13 mouse cellular contexts compared by ENCODE assay signal in genomic region chr11:45830112-45830511, GRCm38 (mm10). TPM values are rescaled to one million over a fixed set of nuclear protein-coding genes. Genes with fewer than 3 reads are reported as not detected.
DNase-seq lines count a peak whose midpoint lies in the region; ATAC-seq and TF ChIP-seq lines count a peak whose summit lies in the region.
"Had no signal": no experiment of that assay in that cellular context is flagged by ENCODE, and none has a peak within 500 bp of the region (broad histone marks: within the 10 kb centered on the region; RNA-seq: fewer than 3 reads in every experiment).

No protein-coding gene starts in this region.

- H3K27ac ChIP-seq in forebrain, embryonic 14.5 days (ENCODE audit: low read depth, low read length) = no peak overlapping the region
- no peak overlapping the region for H3K27ac ChIP-seq in forebrain, embryonic 12.5 days
- 0 out of 2 replicates have a peak overlapping the region, but pooled peaks have one; percentile 32 for H3K27ac ChIP-seq in kidney, embryonic 15.5 days
- H3K27ac ChIP-seq in limb, embryonic 15.5 days = peak overlapping the region; percentile 66
- no peak overlapping the region for H3K27ac ChIP-seq in thymus, adult 2 months (ENCODE audit: control insufficient read depth, insufficient read depth, low read length)
- H3K27ac ChIP-seq: liver, embryonic 14.5 days had no signal

- H3K27me3 ChIP-seq in forebrain, embryonic 14.5 days (replicated peaks; ENCODE audit: control insufficient read depth, insufficient read depth, low read length) = no peaks in the 10 kb centered on the region
- no peaks in the 10 kb centered on the region for H3K27me3 ChIP-seq in forebrain, embryonic 12.5 days
- no peaks in the 10 kb centered on the region for H3K27me3 ChIP-seq in kidney, embryonic 15.5 days
- no peaks in the 10 kb centered on the region for H3K27me3 ChIP-seq in limb, embryonic 15.5 days
- no peaks in the 10 kb centered on the region for H3K27me3 ChIP-seq in thymus, adult 2 months (ENCODE audit: control insufficient read depth, insufficient read depth, low read length)

- no peak for TF ChIP-seq CTCF in thymus, adult 2 months (IDR thresholded peaks at IDR 0.05; ENCODE audit: borderline replicate concordance, control insufficient read depth, extremely low read depth, insufficient read depth, low read length, poor library complexity)

- no peak overlapping the region for H3K4me2 ChIP-seq in forebrain, embryonic 14.5 days (ENCODE audit: low read length)
- H3K4me2 ChIP-seq in forebrain, embryonic 12.5 days = no peak overlapping the region
- H3K4me2 ChIP-seq in kidney, embryonic 15.5 days = no peak overlapping the region
- H3K4me2 ChIP-seq in limb, embryonic 15.5 days = no peak overlapping the region

- no peak overlapping the region for H3K9ac ChIP-seq in forebrain, embryonic 14.5 days (ENCODE audit: low read length)
- no peak overlapping the region for H3K9ac ChIP-seq in forebrain, embryonic 12.5 days
- no peak overlapping the region for H3K9ac ChIP-seq in kidney, embryonic 15.5 days
- H3K9ac ChIP-seq in limb, embryonic 15.5 days = no peak overlapping the region
- H3K9ac ChIP-seq: liver, embryonic 14.5 days had no signal

- H3K4me3 ChIP-seq in forebrain, embryonic 14.5 days (ENCODE audit: low read depth, low read length) = no peak overlapping the region
- H3K4me3 ChIP-seq in forebrain, embryonic 12.5 days (replicated peaks) = no peak overlapping the region
- no peak overlapping the region for H3K4me3 ChIP-seq in kidney, embryonic 15.5 days (replicated peaks)
- H3K4me3 ChIP-seq in limb, embryonic 15.5 days = no peak overlapping the region
- no peak overlapping the region for H3K4me3 ChIP-seq in thymus, adult 2 months (ENCODE audit: control insufficient read depth, insufficient read depth, low read length)

- H3K9me3 ChIP-seq in forebrain, embryonic 14.5 days (replicated peaks; ENCODE audit: control insufficient read depth, low read length) = no peaks in the 10 kb centered on the region
- H3K9me3 ChIP-seq in forebrain, embryonic 12.5 days = no peaks in the 10 kb centered on the region
- H3K9me3 ChIP-seq in kidney, embryonic 15.5 days (replicated peaks) = no peaks in the 10 kb centered on the region
- no peaks in the 10 kb centered on the region for H3K9me3 ChIP-seq in limb, embryonic 15.5 days
- H3K9me3 ChIP-seq: G1E had no signal

- TF ChIP-seq POLR2A in thymus, adult 2 months (IDR thresholded peaks at IDR 0.05; ENCODE audit: control insufficient read depth, extremely low read depth, insufficient read depth, low read length, poor library complexity) = no peak

- H3K36me3 ChIP-seq in forebrain, embryonic 14.5 days (ENCODE audit: control insufficient read depth, insufficient read depth, low read length) = no peaks in the 10 kb centered on the region
- no peaks in the 10 kb centered on the region for H3K36me3 ChIP-seq in forebrain, embryonic 12.5 days (replicated peaks)
- H3K36me3 ChIP-seq in kidney, embryonic 15.5 days = no peaks in the 10 kb centered on the region
- H3K36me3 ChIP-seq in limb, embryonic 15.5 days = no peaks in the 10 kb centered on the region
- no peaks in the 10 kb centered on the region for H3K36me3 ChIP-seq in thymus, adult 2 months (ENCODE audit: control insufficient read depth, insufficient read depth, low read length)
- H3K36me3 ChIP-seq: G1E had no signal

- ATAC-seq in forebrain, embryonic 14.5 days = no peak
- no peak for ATAC-seq in forebrain, embryonic 12.5 days (ENCODE audit: low FRiP score)
- no peak for ATAC-seq in kidney, embryonic 15.5 days (replicated peaks; ENCODE audit: low FRiP score)
- ATAC-seq in limb, embryonic 15.5 days (ENCODE audit: insufficient number of reproducible peaks, low FRiP score, low TSS enrichment, low read depth) = no peak
- ATAC-seq: hindbrain, embryonic 16.5 days had no signal

- peaks cover 2% of the 10 kb centered on the region; the same call in 1 of the 2 replicates for H3K4me1 ChIP-seq in forebrain, embryonic 14.5 days (ENCODE audit: control insufficient read depth, insufficient read depth, low read length)
- H3K4me1 ChIP-seq in forebrain, embryonic 12.5 days = no peaks in the 10 kb centered on the region; the same call in none of the 2 replicates
- H3K4me1 ChIP-seq in kidney, embryonic 15.5 days = peaks cover 11% of the 10 kb centered on the region; the same call in 1 of the 2 replicates
- peaks cover 20% of the 10 kb centered on the region for H3K4me1 ChIP-seq in limb, embryonic 15.5 days
- no peaks in the 10 kb centered on the region for H3K4me1 ChIP-seq in thymus, adult 2 months (replicated peaks; ENCODE audit: control insufficient read depth, insufficient read depth, low read length)

- peak; percentile 7 for DNase-seq in forebrain, embryonic 14.5 days (ENCODE audit: low spot score)
- DNase-seq in kidney, postnatal 4 days = no peak
- peak; percentile 76 for DNase-seq in NIH3T3 (ENCODE audit: low read depth)
- no peak for DNase-seq in thymus, adult 2 months
- DNase-seq: cerebellum, adult 2 months; gastrocnemius, postnatal 36 days; thymus, postnatal 4 days had no signal

RNA-seq across cellular contexts. Expression of gene Clint1, which starts 21.7 kb away (rescaled TPM):
- 38.4 and 43.2 TPM in 2 replicates for polyA plus RNA-seq in forebrain, embryonic 14.5 days (2014; fragmentation: Nextera tagmentation; extraction: Ambion mirVana)
- polyA plus RNA-seq in forebrain, embryonic 12.5 days (2016; fragmentation: Nextera tagmentation; extraction: Ambion mirVana) = 76.0 and 77.9 TPM in 2 replicates
- polyA plus RNA-seq in kidney, embryonic 15.5 days (2015; fragmentation: Nextera tagmentation; extraction: Ambion mirVana) = 97.8 and 102 TPM in 2 replicates
- 72.7 and 84.5 TPM in 2 replicates for polyA plus RNA-seq in limb, embryonic 15.5 days (2015; fragmentation: Nextera tagmentation; extraction: Ambion mirVana)
- polyA plus RNA-seq in thymus, adult 2 months (2012; rRNA removed) = 64.6 and 70.1 TPM in 2 replicates

Comparison
In these comparisons a context has a peak if more than half of its experiments do, and no peak if none do; other contexts are left out.
1. DNase-seq: peak in forebrain, embryonic 14.5 days (single experiment) and NIH3T3 (single experiment); none in kidney, postnatal 4 days (0 of 2) and thymus, adult 2 months (single experiment).
2. H3K27ac ChIP-seq: peak in kidney, embryonic 15.5 days (single experiment) and limb, embryonic 15.5 days (single experiment); none in forebrain, embryonic 14.5 days (single experiment), forebrain, embryonic 12.5 days (single experiment) and thymus, adult 2 months (single experiment).